Mouse (Mus musculus): ENCODE data around the gene Gosr1. TPM values are rescaled to one million over a fixed set of nuclear protein-coding genes. Genes with fewer than 3 reads are reported as not detected.

The Gosr1 gene
- polyA plus RNA-seq, 1 experiment from 2014 or later = 26.4 TPM

DNA sequence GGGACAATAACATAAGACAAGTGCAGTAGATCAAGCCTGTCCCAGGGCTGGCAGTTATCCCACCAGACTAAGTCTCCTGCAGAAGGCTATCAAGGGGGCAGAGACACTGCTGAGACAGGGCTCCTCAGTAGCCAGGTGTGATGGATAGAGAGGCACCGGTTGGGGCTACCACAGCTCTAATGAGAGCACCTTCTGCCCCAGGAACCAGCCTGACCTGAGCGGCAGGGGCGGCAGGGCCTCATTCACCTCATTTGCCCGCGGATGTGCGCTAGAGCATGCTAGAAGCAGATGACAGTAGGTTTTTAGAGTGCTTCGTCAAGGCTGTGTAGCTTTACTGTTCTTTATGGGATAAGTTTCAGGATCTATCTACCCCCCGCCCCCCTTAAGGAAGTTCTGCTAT lies 39.5 kb downstream of the Gosr1 start:
- H3K4me3 ChIP-seq (ENCODE audit: low read depth, low read length) = no peak overlapping the region
- no peaks in the 10 kb centered on the region for H3K4me1 ChIP-seq (ENCODE audit: control insufficient read depth, insufficient read depth, low read length)
- no peaks in the 10 kb centered on the region for H3K27me3 ChIP-seq (ENCODE audit: control insufficient read depth, insufficient read depth, low read depth, low read length)
- WGBS = 85% methylated on average over 8 of the region's 8 CpGs
- no peak for ATAC-seq
- H3K36me3 ChIP-seq (ENCODE audit: control insufficient read depth, insufficient read depth, low read length) = peaks cover 12% of the 10 kb centered on the region
- no peaks in the 10 kb centered on the region for H3K9me3 ChIP-seq (replicated peaks; ENCODE audit: control insufficient read depth, low read length, poor library complexity, severe bottlenecking)
- H3K9ac ChIP-seq (ENCODE audit: low read depth, low read length) = no peak overlapping the region
- no peak overlapping the region for H3K4me2 ChIP-seq (ENCODE audit: low read length)
- H3K27ac ChIP-seq (ENCODE audit: low read length) = no peak overlapping the region

DNA sequence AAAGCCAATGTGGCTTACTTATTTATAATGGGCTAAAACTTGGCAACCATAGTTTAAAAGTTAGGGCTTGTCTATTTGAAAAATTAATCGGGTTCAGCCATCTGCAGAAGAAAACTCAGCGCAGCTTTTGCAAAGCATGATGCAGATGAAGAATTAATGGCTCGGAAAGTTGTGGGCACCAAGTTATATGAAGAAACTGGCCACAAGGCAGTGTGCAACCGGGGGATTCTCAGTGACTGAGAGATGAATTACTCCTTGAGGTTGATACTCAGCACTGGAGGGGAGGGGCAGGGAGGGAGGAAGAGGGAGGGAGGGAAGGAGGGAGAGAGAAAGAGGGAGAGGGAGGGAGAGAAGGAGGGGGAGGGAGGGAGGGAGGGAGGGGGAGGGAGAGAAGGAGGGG lies 46.4 kb downstream of the Gosr1 start:
- no peak overlapping the region for H3K4me2 ChIP-seq (ENCODE audit: low read length)
- no peaks in the 10 kb centered on the region for H3K4me1 ChIP-seq (ENCODE audit: control insufficient read depth, insufficient read depth, low read length)
- no peak overlapping the region for H3K9ac ChIP-seq (ENCODE audit: low read depth, low read length)
- H3K27ac ChIP-seq (ENCODE audit: low read length) = no peak overlapping the region
- WGBS = 82% methylated on average over 4 of the region's 4 CpGs
- H3K27me3 ChIP-seq (ENCODE audit: control insufficient read depth, insufficient read depth, low read depth, low read length) = no peaks in the 10 kb centered on the region
- no peaks in the 10 kb centered on the region for H3K36me3 ChIP-seq (ENCODE audit: control insufficient read depth, insufficient read depth, low read length)
- H3K4me3 ChIP-seq (ENCODE audit: low read depth, low read length) = no peak overlapping the region
- no peak for ATAC-seq
- no peaks in the 10 kb centered on the region for H3K9me3 ChIP-seq (replicated peaks; ENCODE audit: control insufficient read depth, low read length, poor library complexity, severe bottlenecking)

DNA sequence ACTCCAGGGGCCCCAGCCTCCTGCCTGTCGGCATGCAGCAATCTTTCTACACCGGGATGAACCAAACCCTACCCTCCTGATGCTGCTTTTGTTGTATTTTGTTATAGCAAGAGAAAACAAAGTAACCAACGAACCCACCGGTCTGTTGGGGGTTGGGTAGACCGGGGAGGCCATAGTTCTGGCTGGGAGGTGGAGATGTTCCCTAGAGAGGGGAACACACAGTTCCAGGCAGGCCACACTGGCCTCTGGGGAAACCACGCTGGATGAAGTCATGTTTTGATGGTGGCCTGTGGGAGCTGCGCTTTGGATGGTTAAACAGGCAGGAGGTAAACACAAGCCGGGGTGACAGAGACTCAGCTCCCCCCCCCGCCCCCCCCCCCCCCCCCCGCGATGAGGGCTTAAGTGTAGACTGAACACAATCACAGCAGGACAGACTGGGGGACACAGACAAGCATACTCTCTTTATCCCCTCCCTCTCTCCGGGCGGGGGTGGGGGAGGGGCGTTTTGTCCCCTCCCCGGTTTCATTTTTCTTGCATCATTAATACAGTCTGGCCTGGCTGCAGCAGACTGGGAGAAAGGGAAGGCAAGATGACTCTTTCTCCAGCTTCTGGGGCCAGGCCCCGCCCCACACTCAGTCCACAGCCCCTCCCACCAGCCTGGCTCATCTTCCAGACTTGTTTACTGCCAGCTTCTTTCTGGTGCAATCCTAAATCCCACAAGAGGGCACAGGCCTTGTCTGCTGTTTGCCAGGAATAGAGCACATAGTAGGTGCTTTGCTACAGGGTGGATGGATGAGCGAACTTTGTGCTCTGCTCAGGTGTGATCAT lies 53.5 kb downstream of the Gosr1 start:
- Histone ChIP-seq H3K4me1 (ENCODE audit: control insufficient read depth, insufficient read depth, low read length) (0 out of 2 replicates have a peak, but pooled peaks cover 2% of the 10 kb centered on the region), H3K36me3 (ENCODE audit: control insufficient read depth, insufficient read depth, low read length) (no peaks in the 10 kb centered on the region), H3K27ac (ENCODE audit: low read length) (no peak overlapping the region), H3K4me2 (ENCODE audit: low read length) (no peak overlapping the region), H3K9me3 (replicated peaks; ENCODE audit: control insufficient read depth, low read length, poor library complexity, severe bottlenecking) (0 out of 2 replicates have a peak, but pooled peaks cover 2% of the 10 kb centered on the region), H3K9ac (ENCODE audit: low read depth, low read length) (no peak overlapping the region), H3K4me3 (ENCODE audit: low read depth, low read length) (no peak overlapping the region), H3K27me3 (ENCODE audit: control insufficient read depth, insufficient read depth, low read depth, low read length) (no peaks in the 10 kb centered on the region)
- ATAC-seq = no peak
- 22% methylated on average over 11 of the region's 17 CpGs for WGBS

DNA sequence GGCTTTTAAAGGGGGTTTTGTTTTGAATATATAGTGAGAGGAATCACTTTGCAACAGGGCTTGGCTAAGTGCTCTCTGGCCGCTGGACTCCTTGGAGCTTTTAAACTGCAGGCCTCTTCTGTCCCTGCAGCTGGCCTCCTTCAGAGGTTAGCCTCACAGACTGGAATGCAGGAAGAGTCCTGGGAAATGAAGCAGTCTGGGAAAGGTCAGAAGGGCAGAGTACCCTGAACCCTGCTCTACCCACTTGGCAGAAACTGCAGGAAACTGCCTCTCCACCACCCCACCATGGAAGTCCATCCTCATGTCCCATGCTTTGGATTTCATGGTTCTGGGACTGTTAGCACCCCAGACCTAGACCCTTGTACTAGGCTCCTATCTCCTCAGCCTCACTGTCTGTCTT lies 54.5 kb downstream of the Gosr1 start:
- Histone ChIP-seq H3K27me3 (ENCODE audit: control insufficient read depth, insufficient read depth, low read depth, low read length) (no peaks in the 10 kb centered on the region), H3K4me1 (ENCODE audit: control insufficient read depth, insufficient read depth, low read length) (0 out of 2 replicates have a peak, but pooled peaks cover 2% of the 10 kb centered on the region), H3K9me3 (replicated peaks; ENCODE audit: control insufficient read depth, low read length, poor library complexity, severe bottlenecking) (0 out of 2 replicates have a peak, but pooled peaks cover 2% of the 10 kb centered on the region), H3K4me2 (ENCODE audit: low read length) (no peak overlapping the region), H3K9ac (ENCODE audit: low read depth, low read length) (no peak overlapping the region), H3K36me3 (ENCODE audit: control insufficient read depth, insufficient read depth, low read length) (no peaks in the 10 kb centered on the region), H3K27ac (ENCODE audit: low read length) (no peak overlapping the region), H3K4me3 (ENCODE audit: low read depth, low read length) (no peak overlapping the region)
- ATAC-seq = no peak
- WGBS = 70% methylated on average over 1 of the region's 1 CpGs

DNA sequence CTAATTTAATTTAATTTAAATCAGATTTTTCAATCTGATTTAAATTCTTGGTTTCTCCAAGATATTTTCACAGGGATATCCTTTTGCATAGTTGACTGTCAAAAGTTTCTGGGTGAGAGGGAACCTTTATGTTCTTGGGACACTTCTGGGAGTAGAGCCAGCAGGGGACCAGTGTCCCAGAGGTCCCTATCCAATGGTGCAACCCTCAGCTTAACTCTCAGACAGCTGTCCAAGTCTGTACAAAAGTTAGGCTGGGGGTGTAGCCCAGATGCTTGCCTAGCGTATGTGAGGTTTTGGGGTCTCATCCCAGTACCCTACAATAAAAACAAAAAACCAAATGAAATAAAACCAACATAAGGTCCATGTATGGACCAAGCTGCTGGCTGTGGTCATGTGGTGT lies 55.3 kb downstream of the Gosr1 start:
- Histone ChIP-seq H3K9me3 (replicated peaks; ENCODE audit: control insufficient read depth, low read length, poor library complexity, severe bottlenecking) (0 out of 2 replicates have a peak, but pooled peaks cover 2% of the 10 kb centered on the region), H3K4me2 (ENCODE audit: low read length) (no peak overlapping the region), H3K4me3 (ENCODE audit: low read depth, low read length) (no peak overlapping the region), H3K4me1 (ENCODE audit: control insufficient read depth, insufficient read depth, low read length) (0 out of 2 replicates have a peak, but pooled peaks cover 2% of the 10 kb centered on the region), H3K9ac (ENCODE audit: low read depth, low read length) (no peak overlapping the region), H3K27ac (ENCODE audit: low read length) (no peak overlapping the region), H3K27me3 (ENCODE audit: control insufficient read depth, insufficient read depth, low read depth, low read length) (no peaks in the 10 kb centered on the region), H3K36me3 (ENCODE audit: control insufficient read depth, insufficient read depth, low read length) (no peaks in the 10 kb centered on the region)
- no peak for ATAC-seq
- 96% methylated on average over 1 of the region's 1 CpGs for WGBS

DNA sequence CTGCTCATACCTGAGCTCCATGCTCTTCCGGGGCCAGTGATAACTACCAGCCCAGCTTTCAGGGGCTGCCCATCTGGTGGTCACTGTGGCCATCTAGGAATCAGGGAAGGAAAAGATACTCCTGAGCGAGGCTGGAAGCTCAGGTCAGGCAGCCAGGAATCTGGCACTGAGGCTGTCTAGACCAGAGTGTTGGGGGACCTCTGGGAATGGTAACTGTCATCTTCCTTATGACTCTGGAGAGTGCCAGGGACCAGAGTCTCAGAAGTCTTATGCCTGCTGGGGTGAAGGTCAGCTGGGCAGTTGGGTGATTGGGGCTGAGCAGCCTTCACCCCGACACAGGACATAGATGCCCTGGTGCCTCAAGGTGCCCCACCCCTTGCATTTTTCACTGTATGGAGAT lies 55.7 kb downstream of the Gosr1 start:
- H3K4me3 ChIP-seq (ENCODE audit: low read depth, low read length) = no peak overlapping the region
- 0 out of 2 replicates have a peak, but pooled peaks cover 2% of the 10 kb centered on the region for H3K4me1 ChIP-seq (ENCODE audit: control insufficient read depth, insufficient read depth, low read length)
- 0 out of 2 replicates have a peak, but pooled peaks cover 2% of the 10 kb centered on the region for H3K9me3 ChIP-seq (replicated peaks; ENCODE audit: control insufficient read depth, low read length, poor library complexity, severe bottlenecking)
- H3K4me2 ChIP-seq (ENCODE audit: low read length) = no peak overlapping the region
- no peak overlapping the region for H3K27ac ChIP-seq (ENCODE audit: low read length)
- ATAC-seq = no peak
- H3K36me3 ChIP-seq (ENCODE audit: control insufficient read depth, insufficient read depth, low read length) = no peaks in the 10 kb centered on the region
- no peak overlapping the region for H3K9ac ChIP-seq (ENCODE audit: low read depth, low read length)
- no peaks in the 10 kb centered on the region for H3K27me3 ChIP-seq (ENCODE audit: control insufficient read depth, insufficient read depth, low read depth, low read length)
- 87% methylated on average over 3 of the region's 3 CpGs for WGBS

DNA sequence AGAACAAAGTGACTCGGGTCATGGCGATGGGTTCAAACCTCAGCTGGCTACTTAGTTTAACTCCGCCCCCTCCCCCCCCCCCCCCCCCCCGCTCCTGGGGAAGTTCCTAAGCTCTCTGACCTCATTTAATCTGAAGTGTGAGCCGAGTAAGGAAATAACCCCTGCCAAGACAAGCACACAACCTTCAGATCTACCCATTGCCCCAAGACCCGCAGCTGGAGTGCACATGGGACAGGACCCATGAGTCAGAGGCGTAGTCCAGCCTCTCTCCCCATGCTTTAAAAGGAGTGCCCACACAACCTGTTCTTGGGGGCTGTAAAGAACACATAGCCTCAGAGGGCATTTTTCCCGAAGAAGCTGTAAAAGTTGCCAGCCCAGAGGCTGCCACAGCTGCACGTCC lies 63.8 kb downstream of the Gosr1 start:
- no peaks in the 10 kb centered on the region for H3K36me3 ChIP-seq (ENCODE audit: control insufficient read depth, insufficient read depth, low read length)
- no peak overlapping the region for H3K27ac ChIP-seq (ENCODE audit: low read length)
- 65% methylated on average over 8 of the region's 9 CpGs for WGBS
- H3K9ac ChIP-seq (ENCODE audit: low read depth, low read length) = no peak overlapping the region
- H3K4me2 ChIP-seq (ENCODE audit: low read length) = peak overlapping the region; percentile 28; the same call in 1 of the 2 replicates
- H3K9me3 ChIP-seq (replicated peaks; ENCODE audit: control insufficient read depth, low read length, poor library complexity, severe bottlenecking) = no peaks in the 10 kb centered on the region
- no peaks in the 10 kb centered on the region for H3K4me1 ChIP-seq (ENCODE audit: control insufficient read depth, insufficient read depth, low read length)
- ATAC-seq = no peak
- H3K4me3 ChIP-seq (ENCODE audit: low read depth, low read length) = no peak overlapping the region
- no peaks in the 10 kb centered on the region for H3K27me3 ChIP-seq (ENCODE audit: control insufficient read depth, insufficient read depth, low read depth, low read length)

DNA sequence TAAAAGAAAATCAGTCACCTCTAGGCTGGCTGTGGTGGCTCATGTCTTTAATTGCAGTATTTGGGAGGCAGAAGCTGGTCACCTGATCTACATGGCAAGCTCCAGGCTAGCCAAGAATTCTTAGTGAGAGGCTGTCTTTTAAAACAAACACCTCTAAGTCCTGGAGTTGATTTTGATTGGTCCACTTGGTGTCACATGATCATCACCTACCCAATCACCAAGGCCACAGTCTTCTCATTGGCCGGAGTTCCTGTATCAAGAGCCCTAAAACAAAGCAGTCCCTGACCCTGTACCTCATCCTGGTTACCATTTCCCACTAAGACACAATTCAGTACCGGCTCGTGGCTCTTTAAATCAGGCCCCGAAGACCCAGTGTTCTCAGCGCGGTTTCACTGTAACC lies 67.6 kb downstream of the Gosr1 start:
- H3K27me3 ChIP-seq (ENCODE audit: control insufficient read depth, insufficient read depth, low read depth, low read length) = no peaks in the 10 kb centered on the region
- no peaks in the 10 kb centered on the region for H3K36me3 ChIP-seq (ENCODE audit: control insufficient read depth, insufficient read depth, low read length)
- H3K4me2 ChIP-seq (ENCODE audit: low read length) = no peak overlapping the region
- H3K27ac ChIP-seq (ENCODE audit: low read length) = no peak overlapping the region
- no peak overlapping the region for H3K9ac ChIP-seq (ENCODE audit: low read depth, low read length)
- H3K4me1 ChIP-seq (ENCODE audit: control insufficient read depth, insufficient read depth, low read length) = no peaks in the 10 kb centered on the region
- 71% methylated on average over 6 of the region's 6 CpGs for WGBS
- no peak for ATAC-seq
- H3K9me3 ChIP-seq (replicated peaks; ENCODE audit: control insufficient read depth, low read length, poor library complexity, severe bottlenecking) = no peaks in the 10 kb centered on the region
- H3K4me3 ChIP-seq (ENCODE audit: low read depth, low read length) = no peak overlapping the region

DNA sequence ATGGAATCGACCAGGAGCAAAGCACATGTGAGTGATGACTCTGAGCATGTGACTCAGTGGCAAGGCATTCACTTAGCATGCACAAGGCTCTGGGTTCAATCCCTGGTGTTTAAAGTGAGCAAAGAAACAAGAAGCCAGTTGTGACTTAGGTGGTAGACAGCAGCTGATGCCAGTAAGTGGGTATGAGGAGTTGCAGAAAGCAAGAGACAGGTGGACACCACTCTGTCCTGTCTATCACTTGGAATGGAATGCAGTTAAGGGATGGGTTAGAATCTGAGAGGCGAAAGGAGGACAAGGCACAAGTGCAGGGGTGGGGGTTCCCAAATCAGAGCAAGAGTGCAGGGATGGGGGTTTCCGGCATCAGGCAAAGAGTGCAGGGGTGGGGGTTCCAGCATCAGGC lies 71.3 kb downstream of the Gosr1 start:
- Histone ChIP-seq H3K4me2 (ENCODE audit: low read length) (no peak overlapping the region), H3K4me3 (ENCODE audit: low read depth, low read length) (no peak overlapping the region), H3K4me1 (ENCODE audit: control insufficient read depth, insufficient read depth, low read length) (no peaks in the 10 kb centered on the region), H3K36me3 (ENCODE audit: control insufficient read depth, insufficient read depth, low read length) (no peaks in the 10 kb centered on the region), H3K27ac (ENCODE audit: low read length) (no peak overlapping the region), H3K27me3 (ENCODE audit: control insufficient read depth, insufficient read depth, low read depth, low read length) (no peaks in the 10 kb centered on the region), H3K9me3 (replicated peaks; ENCODE audit: control insufficient read depth, low read length, poor library complexity, severe bottlenecking) (no peaks in the 10 kb centered on the region), H3K9ac (ENCODE audit: low read depth, low read length) (no peak overlapping the region)
- no peak for ATAC-seq
- WGBS = 88% methylated on average over 3 of the region's 3 CpGs
